Comparison of ENCODE assay signal across 10 mouse cellular contexts in the genomic region with DNA sequence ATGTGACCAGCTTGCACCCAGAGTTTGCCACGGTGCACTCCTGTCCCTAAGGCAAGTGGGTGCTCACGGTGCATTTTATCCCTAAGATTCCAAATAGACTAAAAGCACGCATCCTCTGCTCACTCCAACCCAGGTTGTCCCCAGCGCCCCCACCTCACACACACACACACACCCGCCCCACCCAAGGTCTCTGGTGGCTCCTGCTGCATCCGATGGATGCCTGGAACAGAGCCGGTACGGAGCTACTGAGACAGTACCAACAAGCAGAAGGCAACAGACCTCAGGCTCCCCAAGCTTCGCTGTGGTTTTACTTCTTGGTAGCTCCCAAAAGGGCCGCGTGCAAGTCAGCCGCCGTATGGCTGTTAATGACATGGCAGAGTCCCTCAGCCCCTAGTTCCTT. TPM values are rescaled to one million over a fixed set of nuclear protein-coding genes. Genes with fewer than 3 reads are reported as not detected.
DNase-seq lines count a peak whose midpoint lies in the region; ATAC-seq lines count a peak whose summit lies in the region.
"Had no signal": no experiment of that assay in that cellular context is flagged by ENCODE, and none has a peak within 500 bp of the region (broad histone marks: within the 10 kb centered on the region; RNA-seq: fewer than 3 reads in every experiment).

No protein-coding gene starts in this region.

- peaks cover 30% of the 10 kb centered on the region for H3K4me1 ChIP-seq in heart, embryonic 15.5 days (replicated peaks)
- peaks cover 31% of the 10 kb centered on the region for H3K4me1 ChIP-seq in embryonic facial prominence, embryonic 13.5 days
- peaks cover 11% of the 10 kb centered on the region for H3K4me1 ChIP-seq in hindbrain, embryonic 16.5 days (ENCODE audit: control insufficient read depth, insufficient read depth, low read depth, low read length)
- H3K4me1 ChIP-seq in midbrain, embryonic 13.5 days (replicated peaks): peaks cover 20% of the 10 kb centered on the region

- DNase-seq in heart, postnatal 25 days (ENCODE audit: low spot score): no peak
- DNase-seq in layer of hippocampus, adult 9-11 months: no peak
- DNase-seq in ovary, adult 18-20 months (ENCODE audit: low spot score): no peak
- no peak for DNase-seq in kidney, adult 8-10 months

- peaks cover 10% of the 10 kb centered on the region for H3K27me3 ChIP-seq in heart, embryonic 15.5 days
- peaks cover 21% of the 10 kb centered on the region for H3K27me3 ChIP-seq in embryonic facial prominence, embryonic 13.5 days
- peaks cover 14% of the 10 kb centered on the region for H3K27me3 ChIP-seq in hindbrain, embryonic 16.5 days (replicated peaks; ENCODE audit: control insufficient read depth, insufficient read depth, low read length)
- peaks cover 21% of the 10 kb centered on the region for H3K27me3 ChIP-seq in midbrain, embryonic 13.5 days

- ATAC-seq in heart, embryonic 15.5 days (replicated peaks; ENCODE audit: insufficient number of reproducible peaks, insufficient read depth, low FRiP score, low read depth): no peak
- ATAC-seq in embryonic facial prominence, embryonic 13.5 days (ENCODE audit: insufficient number of reproducible peaks, insufficient read depth, low FRiP score, low TSS enrichment, low read depth): no peak
- ATAC-seq in hindbrain, embryonic 16.5 days: peak; percentile 39; the same call in 1 of the 2 replicates
- 0 out of 2 replicates have a peak, but pooled peaks have one; percentile 19 for ATAC-seq in midbrain, embryonic 13.5 days

- H3K9me3 ChIP-seq in heart, embryonic 15.5 days (replicated peaks): no peaks in the 10 kb centered on the region
- no peaks in the 10 kb centered on the region for H3K9me3 ChIP-seq in embryonic facial prominence, embryonic 13.5 days
- H3K9me3 ChIP-seq in hindbrain, embryonic 16.5 days (ENCODE audit: control insufficient read depth, low read length): no peaks in the 10 kb centered on the region
- H3K9me3 ChIP-seq in midbrain, embryonic 13.5 days: no peaks in the 10 kb centered on the region

- WGBS in heart, embryonic 15.5 days: 16% methylated on average over 13 of the region's 13 CpGs
- 9% methylated on average over 13 of the region's 13 CpGs for WGBS in embryonic facial prominence, embryonic 13.5 days
- WGBS in hindbrain, embryonic 16.5 days: 11% methylated on average over 13 of the region's 13 CpGs
- 14% methylated on average over 13 of the region's 13 CpGs for WGBS in midbrain, embryonic 13.5 days

- intact Hi-C loops in heart, postnatal 25 days (cut with DNase I): no loop called here

- H3K36me3 ChIP-seq in heart, embryonic 15.5 days: peaks cover 16% of the 10 kb centered on the region
- peaks cover 18% of the 10 kb centered on the region for H3K36me3 ChIP-seq in embryonic facial prominence, embryonic 13.5 days
- H3K36me3 ChIP-seq in hindbrain, embryonic 16.5 days (ENCODE audit: control insufficient read depth, insufficient read depth, low read length): no peaks in the 10 kb centered on the region
- H3K36me3 ChIP-seq in midbrain, embryonic 13.5 days: 0 out of 2 replicates have a peak, but pooled peaks cover 5% of the 10 kb centered on the region

- peak overlapping the region; percentile 68 for H3K4me2 ChIP-seq in heart, embryonic 15.5 days
- peak overlapping the region; percentile 60 for H3K4me2 ChIP-seq in embryonic facial prominence, embryonic 13.5 days
- peak overlapping the region; percentile 54 for H3K4me2 ChIP-seq in hindbrain, embryonic 16.5 days (ENCODE audit: low read length)
- H3K4me2 ChIP-seq in midbrain, embryonic 13.5 days (replicated peaks): peak overlapping the region; percentile 48

- no peak overlapping the region for H3K27ac ChIP-seq in heart, embryonic 15.5 days
- H3K27ac ChIP-seq in embryonic facial prominence, embryonic 13.5 days: no peak overlapping the region
- no peak overlapping the region for H3K27ac ChIP-seq in hindbrain, embryonic 16.5 days (ENCODE audit: low read depth, low read length)
- no peak overlapping the region for H3K27ac ChIP-seq in midbrain, embryonic 13.5 days
- H3K27ac ChIP-seq: macrophage had no signal

- H3K9ac ChIP-seq in heart, embryonic 15.5 days: peak overlapping the region; percentile 36; the same call in 1 of the 2 replicates
- H3K9ac ChIP-seq in embryonic facial prominence, embryonic 13.5 days: peak overlapping the region; percentile 49
- no peak overlapping the region; the same call in 1 of the 2 replicates for H3K9ac ChIP-seq in hindbrain, embryonic 16.5 days (ENCODE audit: low read depth, low read length)
- 0 out of 2 replicates have a peak overlapping the region, but pooled peaks have one; percentile 0 for H3K9ac ChIP-seq in midbrain, embryonic 13.5 days (replicated peaks)

- H3K4me3 ChIP-seq in heart, embryonic 15.5 days: peak overlapping the region; percentile 35
- H3K4me3 ChIP-seq in embryonic facial prominence, embryonic 13.5 days: peak overlapping the region; percentile 35
- H3K4me3 ChIP-seq in hindbrain, embryonic 16.5 days (ENCODE audit: low read length): peak overlapping the region; percentile 34
- peak overlapping the region; percentile 12 for H3K4me3 ChIP-seq in midbrain, embryonic 13.5 days (replicated peaks)
- H3K4me3 ChIP-seq: erythroblast, embryonic 14.5 days had no signal

RNA-seq across cellular contexts. Expression of a gene that starts 0.4 kb away (rescaled TPM):
- polyA plus RNA-seq in heart, embryonic 15.5 days (2015; fragmentation: Nextera tagmentation; extraction: Ambion mirVana): 0.49 and 0.76 TPM in 2 replicates
- under 1 TPM; 0.20 to 0.31 TPM for total RNA-seq in heart, postnatal 25 days (2021)
- polyA plus RNA-seq in embryonic facial prominence, embryonic 13.5 days (2015; fragmentation: Nextera tagmentation; extraction: Ambion mirVana): 4.2 and 5.0 TPM in 2 replicates
- 2.3 and 4.4 TPM in 2 replicates for polyA plus RNA-seq in hindbrain, embryonic 16.5 days (2015; fragmentation: Nextera tagmentation; extraction: Ambion mirVana)
- polyA plus RNA-seq in midbrain, embryonic 13.5 days (2015; fragmentation: Nextera tagmentation; extraction: Ambion mirVana): 0.84 and 1.7 TPM in 2 replicates
- polyA plus RNA-seq: erythroblast, embryonic 14.5 days; macrophage had no signal

RNA-seq across cellular contexts. Expression of a gene that starts 18.5 kb away (rescaled TPM):
- 224 and 246 TPM in 2 replicates for polyA plus RNA-seq in heart, embryonic 15.5 days (2015; fragmentation: Nextera tagmentation; extraction: Ambion mirVana)
- total RNA-seq in heart, postnatal 25 days (2021): 100 to 1,000 TPM; 118 to 144 TPM
- 145 and 152 TPM in 2 replicates for polyA plus RNA-seq in embryonic facial prominence, embryonic 13.5 days (2015; fragmentation: Nextera tagmentation; extraction: Ambion mirVana)
- polyA plus RNA-seq in hindbrain, embryonic 16.5 days (2015; fragmentation: Nextera tagmentation; extraction: Ambion mirVana): 281 and 351 TPM in 2 replicates
- 46.4 and 50.7 TPM in 2 replicates for polyA plus RNA-seq in midbrain, embryonic 13.5 days (2015; fragmentation: Nextera tagmentation; extraction: Ambion mirVana)

Comparison
In these comparisons a context has a peak if more than half of its experiments do, and no peak if none do; other contexts are left out.
1. ATAC-seq: peak in hindbrain, embryonic 16.5 days (single experiment) and midbrain, embryonic 13.5 days (single experiment); none in heart, embryonic 15.5 days (single experiment) and embryonic facial prominence, embryonic 13.5 days (single experiment).
2. Peak in every context shown above with its lines, with median percentiles within 50 percentile points of each other: H3K4me2 ChIP-seq and H3K4me3 ChIP-seq.